Mouse (Mus musculus) erythroblast, embryonic 14.5 days (primary cell): Measurements from ENCODE around the gene Ppme1.

Experiments used
- GATA1 ChIP-seq: IDR thresholded peaks from 2 replicates; pipeline ENCODE4 v1.6.1; 2012; ENCODE audit warnings: low read length, inconsistent platforms, mixed read lengths
- TAL1 ChIP-seq: IDR thresholded peaks from 3 replicates; pipeline ENCODE4 v1.6.1; 2012; ENCODE audit warnings: low read length, inconsistent platforms, mixed read lengths

GRCm38 (mm10) chr7:100307872-100308653, 64.0 kb downstream of the Ppme1 start:
- no peak for TF ChIP-seq TAL1
- no peak for TF ChIP-seq GATA1
